Mouse (Mus musculus): ENCODE results near the gene A930018P22Rik.
"Not testable (repeated sequence)": the region's sequence is repeated elsewhere in the genome, so short reads cannot be mapped to it uniquely, and the experiment has no call there.

GRCm38 (mm10) chr2:104109021-104109420 lies 13.5 kb upstream of the A930018P22Rik start:
- TF ChIP-seq CTCF, EP300 (IDR thresholded peaks at IDR 0.05; ENCODE audit: low read depth): not testable (repeated sequence)

Data from liver, embryonic 14.5 days (tissue).